Mouse (Mus musculus): Measurements from ENCODE around the gene Appl2. TPM values are rescaled to one million over a fixed set of nuclear protein-coding genes. Genes with fewer than 3 reads are reported as not detected.

The Appl2 gene
- polyA plus RNA-seq, 1 experiment from 2014 or later, result 34.2 TPM

DNA sequence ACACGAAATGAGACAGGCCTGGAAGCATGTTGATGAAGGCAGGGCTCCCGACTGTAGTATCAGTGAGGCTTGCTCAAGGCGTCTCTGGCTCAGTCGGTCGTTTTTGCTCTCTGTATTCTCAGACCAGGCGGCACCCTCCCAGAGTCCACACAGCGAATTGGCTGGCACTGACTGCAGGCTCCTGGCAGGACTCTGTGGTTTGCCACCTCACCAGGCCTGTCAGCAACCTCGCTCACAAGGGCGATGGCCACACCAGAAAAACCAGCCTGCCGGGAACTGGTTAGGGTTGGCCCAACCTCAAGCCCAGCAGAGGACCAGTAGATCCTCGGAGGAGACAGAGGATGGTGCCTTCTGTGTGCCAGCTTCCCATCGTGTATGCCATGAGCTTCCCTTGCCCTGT, 23.7 kb downstream of the Appl2 start:
- WGBS, result 95% methylated on average over 12 of the region's 12 CpGs
- ATAC-seq (ENCODE audit: low read depth), result no peak

DNA sequence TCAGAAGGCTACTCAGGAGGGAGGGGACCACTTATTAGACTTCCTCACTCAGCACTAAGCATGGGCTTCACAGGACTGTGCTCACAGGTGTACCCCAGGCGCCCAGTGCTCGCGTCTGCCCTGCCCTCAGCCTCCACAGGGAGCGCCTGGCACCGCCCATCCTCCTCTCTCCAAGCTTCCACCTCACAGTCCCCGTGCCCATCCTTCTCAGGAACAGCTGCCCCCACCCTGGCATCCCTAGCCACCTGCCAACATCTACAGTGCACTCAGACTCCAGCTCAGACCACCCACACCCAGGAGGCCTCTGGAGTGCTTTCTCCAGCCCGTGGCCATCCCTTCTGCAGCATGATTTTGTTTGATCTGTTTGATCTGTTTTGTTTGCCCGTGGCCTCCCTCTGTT, 24.5 kb downstream of the Appl2 start:
- 87% methylated on average over 8 of the region's 8 CpGs for WGBS

More for the DNA sequence above, 23.7 kb downstream of the Appl2 start:
- Histone ChIP-seq H3K27me3 (ENCODE audit: control insufficient read depth, insufficient read depth, low read length) (no peaks in the 10 kb centered on the region), H3K4me3 (ENCODE audit: low read depth, low read length) (no peak overlapping the region), H3K27ac (ENCODE audit: low read depth, low read length) (no peak overlapping the region), H3K4me1 (ENCODE audit: control insufficient read depth, insufficient read depth, low read length) (no peaks in the 10 kb centered on the region), H3K4me2 (ENCODE audit: low read depth, low read length) (no peak overlapping the region), H3K9me3 (ENCODE audit: control insufficient read depth, low read length) (no peaks in the 10 kb centered on the region), H3K36me3 (ENCODE audit: control insufficient read depth, insufficient read depth, low read length) (peaks cover 5% of the 10 kb centered on the region), H3K9ac (replicated peaks; ENCODE audit: low read depth, low read length) (no peak overlapping the region)

DNA sequence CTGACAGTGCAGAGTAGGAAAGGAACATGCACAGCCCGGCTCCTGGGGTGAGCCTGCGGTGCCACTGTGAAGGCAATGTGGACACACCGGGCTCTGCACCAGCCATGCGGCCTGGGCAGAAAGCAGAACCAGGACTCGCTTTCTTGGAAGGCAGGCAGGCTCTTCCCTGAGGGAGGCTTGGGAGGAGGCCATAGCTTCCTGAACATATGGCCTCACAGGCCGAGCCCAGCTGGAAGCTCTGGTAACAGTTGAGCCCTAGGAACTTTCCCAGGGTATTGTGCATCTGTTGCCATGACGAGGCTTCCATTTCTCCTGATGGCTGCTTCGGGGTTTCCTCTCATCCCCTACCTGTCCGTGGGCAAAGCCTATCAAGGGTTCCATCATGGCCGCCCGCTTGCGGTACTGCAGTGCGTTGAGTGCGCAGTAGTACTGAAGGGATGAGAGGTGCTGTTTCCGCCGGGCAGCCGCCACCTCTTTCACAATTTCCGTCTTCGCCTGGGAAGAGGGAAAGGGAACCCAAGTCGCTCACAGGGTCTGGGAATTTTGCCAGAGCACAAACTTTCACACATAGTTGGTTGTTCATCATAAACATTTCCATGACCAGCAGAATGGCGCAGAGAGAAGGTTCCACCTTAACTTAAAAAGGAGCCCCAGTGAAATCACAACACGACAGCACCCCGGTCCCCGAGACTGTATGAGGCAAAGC, 28.0 kb downstream of the Appl2 start:
- Histone ChIP-seq H3K9ac (replicated peaks; ENCODE audit: low read depth, low read length) (no peak overlapping the region), H3K4me1 (ENCODE audit: control insufficient read depth, insufficient read depth, low read length) (no peaks in the 10 kb centered on the region), H3K27me3 (ENCODE audit: control insufficient read depth, insufficient read depth, low read length) (no peaks in the 10 kb centered on the region), H3K27ac (ENCODE audit: low read depth, low read length) (no peak overlapping the region), H3K9me3 (ENCODE audit: control insufficient read depth, low read length) (no peaks in the 10 kb centered on the region), H3K36me3 (ENCODE audit: control insufficient read depth, insufficient read depth, low read length) (peaks cover 8% of the 10 kb centered on the region), H3K4me2 (ENCODE audit: low read depth, low read length) (no peak overlapping the region), H3K4me3 (ENCODE audit: low read depth, low read length) (no peak overlapping the region)
- ATAC-seq (ENCODE audit: low read depth), result no peak
- WGBS, result 86% methylated on average over 24 of the region's 24 CpGs

More for the DNA sequence above, 24.5 kb downstream of the Appl2 start:
- Histone ChIP-seq H3K36me3 (ENCODE audit: control insufficient read depth, insufficient read depth, low read length) (peaks cover 5% of the 10 kb centered on the region), H3K27me3 (ENCODE audit: control insufficient read depth, insufficient read depth, low read length) (no peaks in the 10 kb centered on the region), H3K4me1 (ENCODE audit: control insufficient read depth, insufficient read depth, low read length) (no peaks in the 10 kb centered on the region), H3K4me3 (ENCODE audit: low read depth, low read length) (no peak overlapping the region), H3K9ac (replicated peaks; ENCODE audit: low read depth, low read length) (no peak overlapping the region), H3K9me3 (ENCODE audit: control insufficient read depth, low read length) (no peaks in the 10 kb centered on the region), H3K4me2 (ENCODE audit: low read depth, low read length) (no peak overlapping the region), H3K27ac (ENCODE audit: low read depth, low read length) (no peak overlapping the region)
- ATAC-seq (ENCODE audit: low read depth), result no peak

DNA sequence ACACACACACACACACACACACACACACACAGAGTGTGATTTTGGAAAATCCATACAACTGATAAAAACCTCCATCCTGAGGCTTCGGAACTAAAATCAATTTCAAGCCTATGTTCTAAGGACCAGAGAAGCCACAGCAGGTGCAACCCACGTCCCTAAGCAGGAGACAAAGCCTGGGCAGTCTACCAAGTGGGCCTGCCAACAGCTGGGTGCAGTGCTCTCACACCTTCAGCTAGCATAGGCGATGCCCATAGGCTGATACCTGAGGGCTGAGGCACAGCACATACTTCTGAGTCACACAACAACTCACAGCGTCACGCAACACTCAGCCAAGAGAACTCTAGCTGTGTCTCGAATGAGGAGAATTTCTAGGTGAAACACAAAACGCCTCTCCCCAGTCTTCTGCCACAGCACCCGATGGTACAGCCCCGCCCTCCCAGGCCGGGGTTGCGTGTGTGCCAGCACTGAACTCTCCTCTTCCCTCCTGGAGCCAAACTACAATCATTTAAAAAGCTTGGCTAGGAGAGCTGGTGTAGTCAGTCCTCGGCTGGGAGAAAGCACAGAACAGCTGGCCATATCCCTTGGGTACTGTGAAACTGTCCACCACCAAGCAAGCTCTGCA, 29.6 kb downstream of the Appl2 start:
- no peaks in the 10 kb centered on the region for H3K27me3 ChIP-seq (ENCODE audit: control insufficient read depth, insufficient read depth, low read length)
- no peaks in the 10 kb centered on the region for H3K4me1 ChIP-seq (ENCODE audit: control insufficient read depth, insufficient read depth, low read length)
- no peak overlapping the region for H3K4me2 ChIP-seq (ENCODE audit: low read depth, low read length)
- peaks cover 8% of the 10 kb centered on the region for H3K36me3 ChIP-seq (ENCODE audit: control insufficient read depth, insufficient read depth, low read length)
- H3K4me3 ChIP-seq (ENCODE audit: low read depth, low read length), result no peak overlapping the region
- 85% methylated on average over 12 of the region's 12 CpGs for WGBS
- 0 out of 2 replicates have a peak, but pooled peaks have one; percentile 29 for ATAC-seq (ENCODE audit: low read depth)
- 0 out of 2 replicates have a peak overlapping the region, but pooled peaks have one; percentile 21 for H3K9ac ChIP-seq (replicated peaks; ENCODE audit: low read depth, low read length)
- H3K27ac ChIP-seq (ENCODE audit: low read depth, low read length), result no peak overlapping the region; the same call in 1 of the 2 replicates
- no peaks in the 10 kb centered on the region for H3K9me3 ChIP-seq (ENCODE audit: control insufficient read depth, low read length)

DNA sequence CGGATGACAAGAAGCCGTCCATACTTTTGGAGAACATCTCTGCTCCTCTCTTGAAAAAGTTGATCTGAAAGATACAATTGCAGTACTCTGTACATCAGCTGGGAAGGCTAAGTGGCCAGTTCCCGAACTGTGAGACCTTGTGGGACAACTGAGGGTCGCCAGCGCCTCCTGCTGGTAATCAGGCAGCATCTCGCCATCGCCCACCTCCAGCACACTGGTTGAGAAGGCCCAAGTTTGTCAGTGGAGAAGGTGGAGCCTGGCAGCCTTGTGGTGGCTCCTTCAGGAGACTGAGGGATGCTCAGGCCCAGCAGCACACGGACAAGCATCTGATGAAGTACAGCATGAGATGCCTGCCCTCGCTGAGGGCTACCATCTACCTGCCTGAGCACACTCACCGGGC, 31.2 kb downstream of the Appl2 start:
- no peak overlapping the region for H3K4me3 ChIP-seq (ENCODE audit: low read depth, low read length)
- H3K9ac ChIP-seq (replicated peaks; ENCODE audit: low read depth, low read length), result no peak overlapping the region
- H3K4me1 ChIP-seq (ENCODE audit: control insufficient read depth, insufficient read depth, low read length), result no peaks in the 10 kb centered on the region
- no peaks in the 10 kb centered on the region for H3K9me3 ChIP-seq (ENCODE audit: control insufficient read depth, low read length)
- no peak for ATAC-seq (ENCODE audit: low read depth)
- H3K27ac ChIP-seq (ENCODE audit: low read depth, low read length), result no peak overlapping the region
- H3K36me3 ChIP-seq (ENCODE audit: control insufficient read depth, insufficient read depth, low read length), result peaks cover 8% of the 10 kb centered on the region
- WGBS, result 55% methylated on average over 10 of the region's 10 CpGs
- no peaks in the 10 kb centered on the region for H3K27me3 ChIP-seq (ENCODE audit: control insufficient read depth, insufficient read depth, low read length)
- H3K4me2 ChIP-seq (ENCODE audit: low read depth, low read length), result no peak overlapping the region

DNA sequence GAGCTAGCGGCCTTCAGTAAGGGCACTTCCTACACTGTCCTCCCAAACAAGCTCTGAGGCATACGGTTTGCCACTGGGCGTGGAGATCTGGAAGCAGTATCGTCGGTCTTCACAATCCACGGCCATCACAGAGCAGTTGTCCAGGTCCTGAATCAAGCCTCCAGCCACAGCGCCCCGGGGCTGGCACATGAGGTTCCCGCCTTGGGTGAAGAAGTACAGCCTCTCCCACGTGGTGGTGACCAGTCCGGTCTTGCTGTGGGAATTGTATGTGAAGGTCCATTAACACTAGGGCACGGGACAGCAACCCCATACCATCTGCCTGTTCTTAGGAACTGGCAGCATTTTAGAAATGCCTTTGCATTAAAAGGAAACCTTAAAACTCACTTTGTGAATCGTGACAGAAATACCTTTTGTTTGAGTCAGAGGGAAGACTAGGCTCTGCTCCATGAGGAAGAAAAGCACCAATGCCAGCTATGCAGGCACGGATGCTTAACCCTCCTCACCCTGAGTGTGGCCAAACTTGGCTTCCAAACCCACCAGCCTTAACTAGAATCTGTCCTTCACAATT, 35.8 kb downstream of the Appl2 start:
- WGBS, result 95% methylated on average over 14 of the region's 14 CpGs
- H3K27me3 ChIP-seq (ENCODE audit: control insufficient read depth, insufficient read depth, low read length), result no peaks in the 10 kb centered on the region
- H3K4me2 ChIP-seq (ENCODE audit: low read depth, low read length), result no peak overlapping the region
- no peak overlapping the region for H3K27ac ChIP-seq (ENCODE audit: low read depth, low read length)
- H3K9me3 ChIP-seq (ENCODE audit: control insufficient read depth, low read length), result no peaks in the 10 kb centered on the region
- H3K36me3 ChIP-seq (ENCODE audit: control insufficient read depth, insufficient read depth, low read length), result peaks cover 16% of the 10 kb centered on the region; the same call in 1 of the 2 replicates
- ATAC-seq (ENCODE audit: low read depth), result no peak
- H3K4me1 ChIP-seq (ENCODE audit: control insufficient read depth, insufficient read depth, low read length), result no peaks in the 10 kb centered on the region
- H3K4me3 ChIP-seq (ENCODE audit: low read depth, low read length), result no peak overlapping the region
- H3K9ac ChIP-seq (replicated peaks; ENCODE audit: low read depth, low read length), result no peak overlapping the region

DNA sequence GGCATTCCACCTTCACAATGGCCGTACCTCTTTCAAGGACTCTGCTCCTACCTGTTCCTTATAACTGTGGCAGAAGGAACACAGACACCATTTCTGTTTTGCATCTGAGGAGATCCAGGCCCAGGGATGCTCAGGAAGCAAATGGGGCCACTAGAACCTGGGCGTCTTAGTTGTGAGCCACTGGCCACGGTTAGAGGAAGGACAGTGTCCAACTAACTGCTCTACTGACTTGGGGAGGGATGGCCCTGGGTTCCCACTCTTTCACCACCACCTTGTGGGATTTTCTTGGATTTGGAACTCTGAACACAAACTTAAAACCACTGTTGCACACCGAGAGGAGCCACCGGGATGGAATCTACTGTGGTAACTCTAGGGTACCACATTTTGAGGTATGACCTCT, 36.7 kb downstream of the Appl2 start:
- no peaks in the 10 kb centered on the region; the same call in 1 of the 2 replicates for H3K9me3 ChIP-seq (ENCODE audit: control insufficient read depth, low read length)
- no peak overlapping the region for H3K4me2 ChIP-seq (ENCODE audit: low read depth, low read length)
- no peak overlapping the region for H3K27ac ChIP-seq (ENCODE audit: low read depth, low read length)
- no peak overlapping the region for H3K9ac ChIP-seq (replicated peaks; ENCODE audit: low read depth, low read length)
- WGBS, result 99% methylated on average over 5 of the region's 5 CpGs
- ATAC-seq (ENCODE audit: low read depth), result no peak
- no peak overlapping the region for H3K4me3 ChIP-seq (ENCODE audit: low read depth, low read length)
- H3K4me1 ChIP-seq (ENCODE audit: control insufficient read depth, insufficient read depth, low read length), result no peaks in the 10 kb centered on the region
- peaks cover 11% of the 10 kb centered on the region; the same call in 1 of the 2 replicates for H3K36me3 ChIP-seq (ENCODE audit: control insufficient read depth, insufficient read depth, low read length)
- no peaks in the 10 kb centered on the region for H3K27me3 ChIP-seq (ENCODE audit: control insufficient read depth, insufficient read depth, low read length)

DNA sequence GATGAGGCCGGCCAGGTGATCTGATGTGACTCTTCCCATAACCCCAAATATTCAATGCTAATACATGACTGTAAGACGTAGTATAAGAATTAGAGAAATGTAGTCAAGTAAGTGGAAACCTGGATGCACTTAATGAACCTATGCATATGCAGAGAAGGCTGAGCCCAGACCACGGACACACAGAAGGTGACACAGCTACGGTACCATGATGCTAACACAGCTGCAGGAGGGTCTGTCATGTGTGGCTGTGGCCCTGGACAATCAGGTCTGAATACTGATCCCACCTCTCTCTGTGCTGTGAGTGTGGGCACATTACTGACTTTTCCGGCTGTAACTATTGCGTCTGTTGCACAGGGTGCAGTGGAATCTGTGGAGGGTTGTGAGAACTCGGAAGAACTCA, 38.0 kb downstream of the Appl2 start:
- Histone ChIP-seq H3K36me3 (ENCODE audit: control insufficient read depth, insufficient read depth, low read length) (peaks cover 11% of the 10 kb centered on the region; the same call in 1 of the 2 replicates), H3K4me2 (ENCODE audit: low read depth, low read length) (no peak overlapping the region), H3K27me3 (ENCODE audit: control insufficient read depth, insufficient read depth, low read length) (no peaks in the 10 kb centered on the region), H3K4me3 (ENCODE audit: low read depth, low read length) (no peak overlapping the region), H3K9me3 (ENCODE audit: control insufficient read depth, low read length) (no peaks in the 10 kb centered on the region; the same call in 1 of the 2 replicates), H3K27ac (ENCODE audit: low read depth, low read length) (no peak overlapping the region), H3K4me1 (ENCODE audit: control insufficient read depth, insufficient read depth, low read length) (no peaks in the 10 kb centered on the region), H3K9ac (replicated peaks; ENCODE audit: low read depth, low read length) (no peak overlapping the region)
- no peak for ATAC-seq (ENCODE audit: low read depth)
- WGBS, result 96% methylated on average over 7 of the region's 7 CpGs

DNA sequence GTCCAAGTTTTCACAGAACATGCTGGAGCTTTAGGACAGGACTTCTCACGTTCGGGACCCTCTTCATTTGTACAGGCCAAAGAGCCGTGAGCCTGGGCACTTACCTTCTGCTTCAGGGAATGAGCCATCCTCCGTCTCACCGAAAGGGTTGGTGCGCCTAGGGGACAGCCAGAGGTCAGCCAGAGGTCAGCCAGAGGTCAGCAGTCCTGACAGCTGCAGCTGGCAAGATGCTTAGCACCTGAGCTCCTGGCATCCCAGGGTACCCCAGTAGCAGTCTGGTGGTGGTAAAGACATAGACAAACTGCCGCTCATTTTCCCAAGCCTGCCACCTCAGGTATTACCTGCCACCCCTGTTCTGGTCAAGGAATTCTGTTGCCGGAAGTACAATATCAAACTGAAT, 39.9 kb downstream of the Appl2 start:
- H3K27ac ChIP-seq (ENCODE audit: low read depth, low read length), result no peak overlapping the region
- H3K9ac ChIP-seq (replicated peaks; ENCODE audit: low read depth, low read length), result no peak overlapping the region
- no peaks in the 10 kb centered on the region for H3K4me1 ChIP-seq (ENCODE audit: control insufficient read depth, insufficient read depth, low read length)
- no peak for ATAC-seq (ENCODE audit: low read depth)
- WGBS, result 73% methylated on average over 8 of the region's 8 CpGs
- H3K4me2 ChIP-seq (ENCODE audit: low read depth, low read length), result no peak overlapping the region
- H3K27me3 ChIP-seq (ENCODE audit: control insufficient read depth, insufficient read depth, low read length), result no peaks in the 10 kb centered on the region
- H3K9me3 ChIP-seq (ENCODE audit: control insufficient read depth, low read length), result no peaks in the 10 kb centered on the region; the same call in 1 of the 2 replicates
- peaks cover 16% of the 10 kb centered on the region for H3K36me3 ChIP-seq (ENCODE audit: control insufficient read depth, insufficient read depth, low read length)
- H3K4me3 ChIP-seq (ENCODE audit: low read depth, low read length), result no peak overlapping the region
